Mouse (Mus musculus): Measurements from ENCODE around the gene Thra.

The Thra gene

GRCm38 (mm10) chr11:98781851-98782512 is 41.5 kb downstream of the Thra start:
- peak; percentile 65 for DNase-seq (ENCODE audit: low spot score)

- peak; percentile 11 for DNase-seq (ENCODE audit: low spot score)
Measured at GRCm38 (mm10) chr11:98782651-98783235, 42.3 kb downstream of the Thra start.

- DNase-seq (ENCODE audit: low spot score) = peak; percentile 96
Measured at GRCm38 (mm10) chr11:98783236-98783696, 42.8 kb downstream of the Thra start.

- DNase-seq (ENCODE audit: low spot score) = no peak
Measured at GRCm38 (mm10) chr11:98784139-98784538, 43.7 kb downstream of the Thra start.

- peak; percentile 28 for DNase-seq (ENCODE audit: low spot score)
Measured at GRCm38 (mm10) chr11:98785214-98785613, 44.8 kb downstream of the Thra start.

GRCm38 (mm10) chr11:98785772-98786281 is 45.4 kb downstream of the Thra start:
- DNase-seq (ENCODE audit: low spot score) = peak; percentile 71

GRCm38 (mm10) chr11:98786359-98787214 is 46.1 kb downstream of the Thra start:
- peak; percentile 95 for DNase-seq (ENCODE audit: low spot score)

GRCm38 (mm10) chr11:98787229-98787628 is 46.8 kb downstream of the Thra start:
- DNase-seq (ENCODE audit: low spot score) = peak; percentile 18

- DNase-seq (ENCODE audit: low spot score) = no peak
Measured at GRCm38 (mm10) chr11:98787691-98788090, 47.3 kb downstream of the Thra start.

- DNase-seq (ENCODE audit: low spot score) = peak; percentile 9
Measured at GRCm38 (mm10) chr11:98788139-98788538, 47.7 kb downstream of the Thra start.

GRCm38 (mm10) chr11:98788550-98789218 is 48.2 kb downstream of the Thra start:
- peak; percentile 89 for DNase-seq (ENCODE audit: low spot score)

- no peak for DNase-seq (ENCODE audit: low spot score)
Measured at GRCm38 (mm10) chr11:98789219-98789807, 48.9 kb downstream of the Thra start.

GRCm38 (mm10) chr11:98789824-98790223 is 49.4 kb downstream of the Thra start:
- no peak for DNase-seq (ENCODE audit: low spot score)

GRCm38 (mm10) chr11:98790631-98791205 is 50.3 kb downstream of the Thra start:
- DNase-seq (ENCODE audit: low spot score) = no peak

GRCm38 (mm10) chr11:98791448-98791847 is 51.0 kb downstream of the Thra start:
- DNase-seq (ENCODE audit: low spot score) = no peak

- no peak for DNase-seq (ENCODE audit: low spot score)
Measured at GRCm38 (mm10) chr11:98792081-98792480, 51.6 kb downstream of the Thra start.

GRCm38 (mm10) chr11:98794469-98795014 is 54.1 kb downstream of the Thra start:
- peak; percentile 78 for DNase-seq (ENCODE audit: low spot score)

GRCm38 (mm10) chr11:98795015-98795713 is 54.7 kb downstream of the Thra start, which contains the start of gene Msl1:
Gene Msl1 (plus strand): TSS chr11:98795516.
- DNase-seq (ENCODE audit: low spot score) = peak; percentile 89

GRCm38 (mm10) chr11:98795714-98796514 is 55.5 kb downstream of the Thra start:
- DNase-seq (ENCODE audit: low spot score) = peak; percentile 54

Measured in urinary bladder, postnatal 14 days (tissue).